ENCODE assay signal across 9 mouse cellular contexts in the genomic region with DNA sequence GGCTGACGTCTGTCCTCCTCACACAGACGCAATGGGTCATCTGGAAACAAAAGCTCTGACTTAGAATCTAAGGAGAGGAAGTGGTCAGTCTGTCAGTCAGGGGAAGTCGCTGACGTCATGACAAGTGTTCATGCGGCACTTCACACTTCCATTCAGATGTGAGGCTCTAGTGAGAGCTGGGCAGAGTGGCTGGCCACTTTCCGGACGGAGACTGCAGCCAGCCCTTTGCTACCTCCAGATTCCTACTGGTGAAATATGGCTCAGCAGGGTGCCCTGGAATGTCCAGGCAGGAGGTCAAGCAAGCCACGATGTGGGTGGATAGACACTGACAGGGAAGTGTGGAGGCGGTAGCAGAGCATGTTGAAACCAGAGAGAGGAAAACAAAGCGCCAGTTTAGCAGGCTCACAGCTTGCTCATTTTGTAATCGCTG.
A peak's percentile ranks its signal among the peaks of the same experiment; 100 is the strongest.
DNase-seq lines count a peak whose midpoint lies in the region; ATAC-seq and TF ChIP-seq lines count a peak whose summit lies in the region.
"Had no signal": no experiment of that assay in that cellular context is flagged by ENCODE, and none has a peak within 500 bp of the region (broad histone marks: within the 10 kb centered on the region; RNA-seq: fewer than 3 reads in every experiment).

No protein-coding gene starts in this region.

- peak; percentile 59 to 65 for DNase-seq in lung, adult 18-20 months
- DNase-seq in lung, adult 2 months: no peak
- peak; percentile 89 for DNase-seq in fibroblast of lung, adult 2 months (ENCODE audit: low read depth)
- DNase-seq in kidney, postnatal 4 days: peak; percentile 51 to 75
- no peak for DNase-seq in cerebellum, postnatal 25 days
- DNase-seq in c-Kit-positive CD71-positive TER-119-positive erythroid progenitor cells, embryonic 14.5 days (ENCODE audit: low spot score): no peak

- no peak for TF ChIP-seq POLR2A in lung, adult 2 months (IDR thresholded peaks at IDR 0.05; ENCODE audit: borderline replicate concordance, extremely low read depth, low read depth, low read length)

- peak; percentile 84 for ATAC-seq in neutrophil, adult 5-6 weeks (ENCODE audit: extremely low read depth, insufficient number of reproducible peaks, low FRiP score, poor library complexity, severe bottlenecking)
- ATAC-seq in cerebellum, adult (ENCODE audit: insufficient number of reproducible peaks, low FRiP score, low TSS enrichment): no peak

- WGBS in lung, adult 2 months: 26% methylated on average over 11 of the region's 11 CpGs

- no peak for TF ChIP-seq CTCF in lung, adult 2 months (IDR thresholded peaks at IDR 0.05; ENCODE audit: insufficient read depth, low read length)

- no peak overlapping the region for H3K4me3 ChIP-seq in lung, adult 2 months (replicated peaks; ENCODE audit: extremely low read depth, low read depth, low read length)
- H3K4me3 ChIP-seq: stomach, embryonic 15.5 days had no signal

- H3K4me1 ChIP-seq in lung, adult 2 months (ENCODE audit: control insufficient read depth, insufficient read depth, low read length): peaks cover 21% of the 10 kb centered on the region

Comparison
In these comparisons a context has a peak if more than half of its experiments do, and no peak if none do; other contexts are left out.
1. DNase-seq: peak in lung, adult 18-20 months (2 of 2), fibroblast of lung, adult 2 months (single experiment) and kidney, postnatal 4 days (2 of 2); none in lung, adult 2 months (single experiment), cerebellum, postnatal 25 days (0 of 2) and c-Kit-positive CD71-positive TER-119-positive erythroid progenitor cells, embryonic 14.5 days (single experiment).